Mouse (Mus musculus) testis, adult 2 months (tissue): ENCODE measurements at regions not wholly inside any gene's neighbourhood (a gene's known extent, or its start where the extent isn't known, plus 50 kb on each side); places are given as distances from the start of the nearest gene placed in this dataset.

Experiments
- CTCF ChIP-seq: fragments of 200-500 bp; IDR thresholded peaks from 2 replicates; pipeline ENCODE4 v1.5.1; 2012; ENCODE audit warnings: low read depth, mild to moderate bottlenecking, inconsistent platforms, low read length, moderate library complexity; ENCODE audit not compliant: control insufficient read depth, insufficient read depth, insufficient replicate concordance
- POLR2A ChIP-seq: fragments of 200-500 bp; IDR thresholded peaks from 2 replicates; pipeline ENCODE4 v1.6.1; 2012; ENCODE audit warnings: low read depth, mild to moderate bottlenecking, inconsistent platforms, low read length, moderate library complexity; ENCODE audit not compliant: control insufficient read depth

- TF ChIP-seq CTCF (no peak), POLR2A (no peak)
These were observed 170.2 kb upstream of the Mon1b start for GRCm38 (mm10) chr8:113465156-113465555.
